In the genomic region with DNA sequence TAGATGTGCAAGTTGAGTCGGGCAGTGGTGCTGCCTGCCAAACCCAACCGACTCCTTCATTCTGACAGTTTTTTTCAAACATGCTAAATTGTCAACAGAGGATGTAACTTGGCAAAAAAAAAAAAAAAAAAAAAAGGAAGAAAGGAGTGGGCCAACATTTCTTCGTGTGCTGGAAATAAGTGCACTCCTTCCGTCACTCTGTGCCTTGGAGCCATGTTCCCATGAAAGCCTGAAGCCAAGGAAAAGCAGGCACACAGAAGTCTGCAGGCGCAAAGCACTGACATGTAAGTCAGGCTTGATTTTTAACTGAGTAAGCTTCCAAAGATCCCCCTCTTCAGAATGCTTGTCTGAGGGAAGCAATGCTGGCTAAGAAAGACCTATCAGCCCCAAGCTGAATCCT, we compare ENCODE assay signal across 20 mouse cellular contexts. TPM values are rescaled to one million over a fixed set of nuclear protein-coding genes. Genes with fewer than 3 reads are reported as not detected.
DNase-seq lines count a peak whose midpoint lies in the region; ATAC-seq and TF ChIP-seq lines count a peak whose summit lies in the region.
"Had no signal": no experiment of that assay in that cellular context is flagged by ENCODE, and none has a peak within 500 bp of the region (broad histone marks: within the 10 kb centered on the region; RNA-seq: fewer than 3 reads in every experiment).

No protein-coding gene starts in this region.

- 66% methylated on average over 5 of the region's 5 CpGs for WGBS in forebrain, embryonic 16.5 days
- 80% methylated on average over 5 of the region's 5 CpGs for WGBS in forebrain, embryonic 13.5 days
- 74% methylated on average over 5 of the region's 5 CpGs for WGBS in heart, embryonic 13.5 days
- 68% methylated on average over 5 of the region's 5 CpGs for WGBS in lung, embryonic 14.5 days

- peaks cover 11% of the 10 kb centered on the region for H3K36me3 ChIP-seq in forebrain, embryonic 16.5 days (ENCODE audit: control insufficient read depth, insufficient read depth)
- peaks cover 92% of the 10 kb centered on the region for H3K36me3 ChIP-seq in forebrain, embryonic 13.5 days (ENCODE audit: poor library complexity, severe bottlenecking)
- peaks cover 97% of the 10 kb centered on the region for H3K36me3 ChIP-seq in heart, embryonic 13.5 days
- peaks cover 86% of the 10 kb centered on the region for H3K36me3 ChIP-seq in lung, embryonic 14.5 days (ENCODE audit: insufficient read depth)

- H3K4me1 ChIP-seq in forebrain, embryonic 16.5 days (replicated peaks; ENCODE audit: control insufficient read depth, insufficient read depth, low read length), result peaks cover 5% of the 10 kb centered on the region
- H3K4me1 ChIP-seq in forebrain, embryonic 13.5 days, result no peaks in the 10 kb centered on the region
- no peaks in the 10 kb centered on the region for H3K4me1 ChIP-seq in heart, embryonic 13.5 days
- H3K4me1 ChIP-seq in lung, embryonic 14.5 days (ENCODE audit: insufficient read depth), result no peaks in the 10 kb centered on the region
- H3K4me1 ChIP-seq: heart, embryonic 10.5 days; heart, embryonic 15.5 days; hindbrain, embryonic 12.5 days had no signal

- no peak for DNase-seq in heart, postnatal 4 days
- DNase-seq in lung, embryonic 14.5 days, result peak; percentile 3
- DNase-seq in lung, postnatal 10 days, result no peak
- peak; percentile 38 for DNase-seq in telencephalon, adult 2 months (ENCODE audit: low read depth, low spot score)
- no peak for DNase-seq in layer of hippocampus, adult 18-20 months (ENCODE audit: low spot score in 2 of 2)
- DNase-seq: adrenal gland, postnatal 10 days; cerebellum, adult 18-20 months; cerebellum, postnatal 10 days; gastrocnemius, postnatal 14 days; heart, postnatal 36 days had no signal

- H3K9me3 ChIP-seq in forebrain, embryonic 16.5 days (ENCODE audit: control insufficient read depth, low read length), result no peaks in the 10 kb centered on the region
- no peaks in the 10 kb centered on the region for H3K9me3 ChIP-seq in forebrain, embryonic 13.5 days (replicated peaks)
- H3K9me3 ChIP-seq in heart, embryonic 13.5 days, result no peaks in the 10 kb centered on the region
- H3K9me3 ChIP-seq in lung, embryonic 14.5 days (ENCODE audit: low read depth, low read length), result no peaks in the 10 kb centered on the region
- H3K9me3 ChIP-seq: G1E; heart, embryonic 10.5 days; heart, embryonic 15.5 days; hindbrain, embryonic 12.5 days had no signal

- H3K27ac ChIP-seq in forebrain, embryonic 16.5 days (ENCODE audit: low read length), result peak overlapping the region; percentile 38; the same call in 1 of the 2 replicates
- H3K27ac ChIP-seq in forebrain, embryonic 13.5 days, result no peak overlapping the region
- peak overlapping the region; percentile 40 for H3K27ac ChIP-seq in heart, embryonic 13.5 days (replicated peaks)
- H3K27ac ChIP-seq in lung, embryonic 14.5 days (ENCODE audit: low read depth), result no peak overlapping the region
- H3K27ac ChIP-seq: heart, embryonic 10.5 days; heart, embryonic 15.5 days; hindbrain, embryonic 12.5 days had no signal

- no peak overlapping the region for H3K9ac ChIP-seq in forebrain, embryonic 16.5 days (replicated peaks; ENCODE audit: low read depth, low read length)
- no peak overlapping the region for H3K9ac ChIP-seq in forebrain, embryonic 13.5 days
- no peak overlapping the region for H3K9ac ChIP-seq in heart, embryonic 13.5 days
- no peak overlapping the region for H3K9ac ChIP-seq in lung, embryonic 14.5 days
- H3K9ac ChIP-seq: heart, embryonic 15.5 days; hindbrain, embryonic 12.5 days had no signal

- TF ChIP-seq CTCF in lung, embryonic 14.5 days (IDR thresholded peaks at IDR 0.05; ENCODE audit: low read depth), result no peak

- no peak overlapping the region for H3K4me3 ChIP-seq in forebrain, embryonic 16.5 days (replicated peaks; ENCODE audit: low read length)
- H3K4me3 ChIP-seq in forebrain, embryonic 13.5 days, result no peak overlapping the region
- no peak overlapping the region for H3K4me3 ChIP-seq in heart, embryonic 13.5 days
- H3K4me3 ChIP-seq in lung, embryonic 14.5 days (ENCODE audit: low read depth, low read length), result no peak overlapping the region
- H3K4me3 ChIP-seq: heart, embryonic 10.5 days; heart, embryonic 15.5 days; hindbrain, embryonic 12.5 days had no signal

- no peaks in the 10 kb centered on the region for H3K27me3 ChIP-seq in forebrain, embryonic 16.5 days (replicated peaks; ENCODE audit: control insufficient read depth, insufficient read depth, low read length)
- H3K27me3 ChIP-seq in forebrain, embryonic 13.5 days, result no peaks in the 10 kb centered on the region
- no peaks in the 10 kb centered on the region for H3K27me3 ChIP-seq in heart, embryonic 13.5 days (replicated peaks)
- no peaks in the 10 kb centered on the region for H3K27me3 ChIP-seq in lung, embryonic 14.5 days (ENCODE audit: insufficient read depth, low read length)
- H3K27me3 ChIP-seq: heart, embryonic 15.5 days; hindbrain, embryonic 12.5 days had no signal

- no peak overlapping the region for H3K4me2 ChIP-seq in forebrain, embryonic 16.5 days (ENCODE audit: low read length)
- H3K4me2 ChIP-seq in forebrain, embryonic 13.5 days, result no peak overlapping the region
- no peak overlapping the region for H3K4me2 ChIP-seq in heart, embryonic 13.5 days
- no peak overlapping the region for H3K4me2 ChIP-seq in lung, embryonic 14.5 days
- H3K4me2 ChIP-seq: heart, embryonic 15.5 days; hindbrain, embryonic 12.5 days had no signal

- ATAC-seq in forebrain, embryonic 16.5 days, result peak; percentile 61
- no peak for ATAC-seq in forebrain, embryonic 13.5 days
- ATAC-seq in heart, embryonic 13.5 days (ENCODE audit: extremely low read depth, insufficient number of reproducible peaks, low FRiP score, low TSS enrichment), result no peak
- no peak for ATAC-seq in lung, embryonic 14.5 days (ENCODE audit: insufficient read depth)
- ATAC-seq: hindbrain, embryonic 16.5 days; inflammation-experienced regulatory T-cells, adult 6 months; intestine, postnatal 0 days had no signal

RNA-seq across cellular contexts. Expression of gene Cog3, which starts 41.6 kb away (rescaled TPM):
- polyA plus RNA-seq in forebrain, embryonic 16.5 days (2015; fragmentation: Nextera tagmentation; extraction: Ambion mirVana), result 24.1 and 24.7 TPM in 2 replicates
- 19.3 and 21.5 TPM in 2 replicates for polyA plus RNA-seq in forebrain, embryonic 13.5 days (2015; fragmentation: Nextera tagmentation; extraction: Ambion mirVana)
- 11.7 and 11.8 TPM in 2 replicates for polyA plus RNA-seq in heart, embryonic 13.5 days (2015; fragmentation: Nextera tagmentation; extraction: Ambion mirVana)
- 10 to 100 TPM; 17.8 to 19.1 TPM for total RNA-seq in heart, postnatal 4 days (2021)
- 25.4 and 26.1 TPM in 2 replicates for polyA plus RNA-seq in lung, embryonic 14.5 days (2014; fragmentation: Nextera tagmentation; extraction: Ambion mirVana)
- 10 to 100 TPM; 23.5 to 24.8 TPM for total RNA-seq in layer of hippocampus, adult 18-20 months (2021)

Comparison
In these comparisons a context has a peak if more than half of its experiments do, and no peak if none do; other contexts are left out.
1. H3K27ac ChIP-seq: peak in forebrain, embryonic 16.5 days (single experiment) and heart, embryonic 13.5 days (single experiment); none in forebrain, embryonic 13.5 days (single experiment) and lung, embryonic 14.5 days (single experiment).
2. DNase-seq: peak in lung, embryonic 14.5 days (single experiment) and telencephalon, adult 2 months (single experiment); none in heart, postnatal 4 days (single experiment), lung, postnatal 10 days (single experiment) and layer of hippocampus, adult 18-20 months (0 of 2).